Mouse (Mus musculus) embryonic stem cell, embryonic (primary cell): ENCODE measurements around the gene 4933411K16Rik.

Source experiments
- CTCF ChIA-PET, 4 experiments: fragments of 300-600 bp in 2 of 4; fragments of 350-600 bp in 2 of 4; sonication (Branson Sonifier 250); formaldehyde crosslinking; loops; one replicate each; lab custom pipeline; 2022; ENCODE audit warnings: inconsistent platforms in 2 of 4; lab: Charles Lee
- POLR2A ChIA-PET, 4 experiments: fragments of 300-600 bp in 2 of 4; fragments of 350-600 bp in 2 of 4; sonication (Branson Sonifier 250); formaldehyde crosslinking; loops; one replicate each; lab custom pipeline; 2022; ENCODE audit warnings: antibody characterized with exemption in 4 of 4, inconsistent platforms in 1 of 4; lab: Charles Lee

4933411K16Rik gene

DNA sequence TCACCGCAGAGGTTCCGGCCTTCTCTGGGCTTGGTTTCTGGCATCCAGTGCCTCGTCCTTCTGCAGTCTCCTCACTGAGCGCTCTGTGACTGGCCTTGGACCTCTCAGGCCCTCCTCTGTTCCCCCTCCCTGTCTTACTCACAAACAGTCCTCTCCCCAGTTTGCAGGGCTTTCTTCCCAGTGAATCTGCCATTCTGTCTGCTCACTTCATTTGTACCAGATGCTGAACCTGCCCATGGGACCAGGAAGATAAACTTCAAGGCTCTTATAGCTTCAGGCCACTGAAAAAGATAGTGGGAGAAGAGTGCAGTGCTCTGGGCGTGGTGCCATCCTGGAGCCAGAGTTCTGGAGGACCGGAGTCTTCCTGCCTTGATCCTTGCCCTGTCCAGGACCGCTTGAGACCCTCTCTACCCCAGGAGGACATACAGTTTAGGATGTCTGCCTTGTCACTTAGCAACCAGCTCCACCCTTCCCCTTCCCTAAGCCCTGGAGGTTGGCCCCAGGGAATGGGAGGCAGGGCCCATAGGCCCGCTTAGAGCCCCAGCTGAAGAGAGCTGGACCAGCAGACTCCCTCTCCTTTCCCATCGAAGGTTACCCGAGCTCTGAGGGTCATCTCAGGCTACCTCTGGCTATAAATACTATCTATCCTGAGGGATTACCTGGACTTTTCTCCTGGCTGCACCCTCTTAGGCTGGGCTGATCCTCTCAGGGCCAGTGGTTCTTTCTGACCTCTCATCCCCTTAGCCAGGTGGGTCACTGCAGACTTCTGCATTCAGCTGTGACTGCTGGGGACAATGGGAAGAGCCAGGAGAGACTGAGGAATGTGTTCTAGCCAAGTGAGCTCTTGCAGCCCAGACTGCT is 30.1 kb upstream of the 4933411K16Rik start:
- ChIA-PET POLR2A (interaction anchor here in 3 of 4 experiments (0.5 to 6.2 kb wide), 43 partner anchors 9 to 638 kb away, joined by 3 to 43 read pairs (median 6); partner anchors contain the start of genes Pi4k2a (in 3 of the 3), Ankrd2 (in 2 of the 3), Mms19 (in 2 of the 3) and Ubtd1 (in 2 of the 3)), CTCF (interaction anchor here in 3 of 4 experiments (0.6 to 5.6 kb wide), 10 partner anchors 10 to 130 kb away, joined by 3 to 57 read pairs (median 3); partner anchors contain the start of genes Ankrd2 (in 2 of the 3) and Ubtd1 (in 1 of the 3))

DNA sequence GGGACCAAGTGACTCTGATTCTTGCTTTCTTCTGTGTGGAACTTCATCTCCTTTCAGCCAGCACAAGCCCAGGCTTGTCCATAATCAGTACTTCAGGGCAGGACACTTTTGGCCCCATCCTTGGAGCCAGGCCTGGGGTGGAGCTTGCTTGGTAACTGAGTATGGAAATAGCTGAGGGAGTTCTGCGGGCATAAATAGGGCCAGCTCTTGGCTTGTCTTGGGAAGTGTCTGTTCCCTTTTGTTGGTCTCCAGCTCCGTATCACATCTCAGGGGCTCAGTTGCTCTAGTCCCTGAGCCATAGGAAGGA is 29.6 kb upstream of the 4933411K16Rik start:
- POLR2A ChIA-PET: interaction anchor here in 3 of 4 experiments (0.5 to 6.2 kb wide), 42 partner anchors 9 to 638 kb away, joined by 3 to 43 read pairs (median 6); partner anchors contain the start of genes Ankrd2 (in 2 of the 3), Mms19 (in 2 of the 3), Pi4k2a (in 2 of the 3) and Ubtd1 (in 2 of the 3)
- CTCF ChIA-PET: interaction anchor here in 3 of 4 experiments (1.0 to 5.6 kb wide), 8 partner anchors 9 to 130 kb away, joined by 3 to 57 read pairs (median 3); partner anchors contain the start of genes Ankrd2 (in 2 of the 3) and Ubtd1 (in 1 of the 3)

DNA sequence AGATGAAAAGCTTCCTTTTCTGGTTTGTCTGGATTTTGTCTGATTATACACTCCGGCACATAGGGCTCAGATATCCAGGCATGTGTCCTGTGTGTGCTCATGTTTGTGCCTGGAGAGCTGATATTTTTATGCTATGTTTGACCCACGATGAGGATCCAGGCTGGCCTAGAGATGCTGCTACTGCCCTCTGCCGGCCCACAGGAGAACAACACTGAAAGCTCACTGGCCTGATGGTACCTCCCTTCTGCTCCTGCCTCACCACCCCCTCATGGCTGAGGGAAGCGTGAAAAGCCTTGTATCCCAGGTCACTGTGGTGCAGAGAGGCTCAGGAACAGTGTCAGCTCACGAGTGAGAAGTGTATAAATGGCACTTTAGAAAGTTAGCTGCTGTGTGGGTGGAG is 25.9 kb upstream of the 4933411K16Rik start:
- POLR2A ChIA-PET: interaction anchor here (0.6 to 6.2 kb wide), 33 partner anchors 9 to 1644 kb away, joined by 3 to 36 read pairs (median 4); partner anchors contain the start of genes Ankrd2 (in 3 of the 4), Hoga1 (in 2 of the 4), Mms19 (in 1 of the 4) and Pi4k2a (in 1 of the 4)
- CTCF ChIA-PET: interaction anchor here (0.5 to 5.6 kb wide), 115 partner anchors 9 to 1266 kb away, joined by 3 to 57 read pairs (median 4); partner anchors contain the start of genes Ankrd2 (in 4 of the 4), Hoga1 (in 4 of the 4), Exosc1 (in 2 of the 4) and Pi4k2a (in 2 of the 4)

DNA sequence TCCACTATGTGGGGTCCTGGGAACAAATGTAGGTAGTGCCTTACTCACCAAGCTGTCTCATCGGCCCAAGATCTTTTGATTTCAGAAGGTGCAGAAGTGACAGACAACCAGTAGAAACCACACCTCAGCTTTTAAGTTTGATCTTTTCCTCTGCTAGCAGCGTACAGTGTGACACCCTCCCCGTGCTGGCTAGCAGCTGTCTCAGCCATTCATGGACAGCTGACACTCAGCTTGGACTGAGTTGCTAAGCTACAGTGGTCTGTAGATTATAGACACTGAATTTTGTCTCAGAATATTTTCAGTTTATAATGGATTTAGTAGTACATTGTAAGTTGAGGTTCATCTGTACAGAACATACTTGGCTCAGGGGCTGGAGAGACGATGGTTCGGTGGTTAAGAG is 20.9 kb upstream of the 4933411K16Rik start:
- ChIA-PET POLR2A (interaction anchor here in 2 of 4 experiments (1.1 to 1.3 kb wide), 3 partner anchors 11 to 107 kb away, joined by 3 read pairs; no protein-coding TSS in a partner anchor), CTCF (interaction anchor here in 3 of 4 experiments (0.6 to 1.3 kb wide), 4 partner anchors 9 to 121 kb away, joined by 3 to 9 read pairs (median 3); partner anchors contain the start of gene Hoga1 (in 1 of the 3))

DNA sequence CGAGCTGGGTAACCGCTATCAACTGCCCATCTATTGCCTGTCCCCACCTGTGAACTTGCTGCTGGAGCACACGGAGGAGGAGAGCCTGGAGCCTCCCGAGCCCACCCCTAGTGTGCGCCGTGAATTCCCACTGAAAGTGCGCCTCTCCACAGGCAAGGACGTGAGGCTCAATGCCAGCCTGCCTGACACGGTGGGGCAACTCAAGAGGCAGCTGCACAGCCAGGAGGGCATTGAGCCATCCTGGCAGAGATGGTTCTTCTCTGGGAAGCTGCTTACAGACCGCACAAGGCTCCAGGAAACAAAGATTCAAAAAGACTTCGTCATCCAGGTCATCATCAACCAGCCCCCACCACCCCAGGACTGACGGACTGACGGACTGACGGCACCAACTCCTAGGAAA is 18.4 kb upstream of the 4933411K16Rik start:
- ChIA-PET POLR2A (interaction anchor here in 3 of 4 experiments (0.5 to 3.4 kb wide), 6 partner anchors 9 to 100 kb away, joined by 3 to 36 read pairs (median 3); partner anchors contain the start of genes Exosc1 (in 1 of the 3), Hoga1 (in 1 of the 3) and Zdhhc16 (in 1 of the 3)), CTCF (interaction anchor here (0.5 to 3.4 kb wide), 12 partner anchors 7 to 213 kb away, joined by 3 to 57 read pairs (median 5); no protein-coding TSS in a partner anchor)

DNA sequence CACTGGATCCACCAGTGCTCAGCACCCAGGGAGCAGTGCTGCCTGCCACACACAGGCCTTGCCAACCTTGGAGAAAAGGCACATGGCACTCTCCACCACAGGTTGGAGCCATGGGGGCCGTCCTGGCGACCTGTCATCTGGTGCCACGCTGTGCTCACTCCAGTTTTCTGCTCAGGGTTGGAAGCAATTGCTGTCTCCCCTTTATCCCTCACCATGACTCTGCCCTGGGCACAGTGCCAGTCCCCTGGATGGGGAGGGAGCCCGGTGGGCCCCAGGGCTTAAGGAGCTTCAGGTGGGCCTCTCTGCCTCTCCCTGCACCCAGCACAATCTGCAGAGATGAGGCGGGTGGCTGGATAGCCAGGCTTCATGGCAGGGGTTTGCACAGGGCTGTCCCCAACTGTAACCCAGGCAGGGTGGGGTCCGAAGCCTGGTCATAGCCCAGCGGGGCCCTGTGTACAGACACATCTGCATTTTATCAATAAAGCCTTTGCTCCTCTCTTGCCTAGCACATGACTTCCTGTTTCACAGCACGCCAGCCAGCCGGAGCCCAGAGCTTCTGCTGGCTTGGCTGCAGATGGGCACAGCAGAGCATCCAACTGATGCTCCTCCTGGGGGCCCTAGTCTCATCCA is 17.8 kb upstream of the 4933411K16Rik start:
- POLR2A ChIA-PET: interaction anchor here in 3 of 4 experiments (0.5 to 3.4 kb wide), 14 partner anchors 10 to 135 kb away, joined by 3 to 36 read pairs (median 4); partner anchors contain the start of genes Hoga1 (in 2 of the 3), Exosc1 (in 1 of the 3) and Zdhhc16 (in 1 of the 3)
- CTCF ChIA-PET: interaction anchor here (0.5 to 3.4 kb wide), 30 partner anchors 8 to 214 kb away, joined by 3 to 57 read pairs (median 6); partner anchors contain the start of genes Hoga1 (in 2 of the 4), 4933411K16Rik (in 1 of the 4) and Avpi1 (in 1 of the 4)

DNA sequence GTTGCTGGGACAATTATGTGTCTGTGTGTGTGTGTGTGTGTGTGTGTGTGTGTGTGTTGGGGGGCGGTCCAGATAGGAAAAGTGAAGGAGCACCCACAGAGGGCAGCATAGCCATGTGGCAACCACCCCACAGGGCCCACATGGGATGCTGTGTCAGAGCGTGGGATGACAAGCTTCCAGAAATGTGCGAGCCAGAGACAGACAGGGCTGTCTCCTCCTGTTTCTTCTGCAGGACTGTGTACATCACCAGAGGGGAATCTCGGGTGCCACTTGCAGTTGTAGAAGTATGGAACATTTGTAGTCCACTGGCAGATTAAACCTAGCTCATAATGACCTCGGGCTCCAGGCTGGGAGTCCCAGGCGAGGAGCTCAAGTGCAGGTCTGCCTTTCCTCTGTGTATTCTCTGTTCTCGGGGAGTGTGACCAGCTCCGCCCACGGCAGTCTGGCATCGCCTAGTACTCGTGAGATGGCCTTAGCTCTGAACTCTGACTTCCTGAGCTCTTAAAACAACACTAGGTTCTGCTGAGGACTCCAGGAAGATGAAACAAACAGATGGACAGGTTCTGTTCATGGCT is 17.1 kb upstream of the 4933411K16Rik start:
- ChIA-PET CTCF (interaction anchor here (0.6 to 3.4 kb wide), 81 partner anchors 9 to 1359 kb away, joined by 3 to 57 read pairs (median 4); partner anchors contain the start of genes Hoga1 (in 4 of the 4), Avpi1 (in 2 of the 4), 4933411K16Rik (in 1 of the 4) and Exosc1 (in 1 of the 4)), POLR2A (interaction anchor here (0.6 to 3.4 kb wide), 28 partner anchors 9 to 188 kb away, joined by 3 to 36 read pairs (median 3); partner anchors contain the start of genes Hoga1 (in 2 of the 4), 4933411K16Rik (in 1 of the 4), Exosc1 (in 1 of the 4) and Zdhhc16 (in 1 of the 4))

DNA sequence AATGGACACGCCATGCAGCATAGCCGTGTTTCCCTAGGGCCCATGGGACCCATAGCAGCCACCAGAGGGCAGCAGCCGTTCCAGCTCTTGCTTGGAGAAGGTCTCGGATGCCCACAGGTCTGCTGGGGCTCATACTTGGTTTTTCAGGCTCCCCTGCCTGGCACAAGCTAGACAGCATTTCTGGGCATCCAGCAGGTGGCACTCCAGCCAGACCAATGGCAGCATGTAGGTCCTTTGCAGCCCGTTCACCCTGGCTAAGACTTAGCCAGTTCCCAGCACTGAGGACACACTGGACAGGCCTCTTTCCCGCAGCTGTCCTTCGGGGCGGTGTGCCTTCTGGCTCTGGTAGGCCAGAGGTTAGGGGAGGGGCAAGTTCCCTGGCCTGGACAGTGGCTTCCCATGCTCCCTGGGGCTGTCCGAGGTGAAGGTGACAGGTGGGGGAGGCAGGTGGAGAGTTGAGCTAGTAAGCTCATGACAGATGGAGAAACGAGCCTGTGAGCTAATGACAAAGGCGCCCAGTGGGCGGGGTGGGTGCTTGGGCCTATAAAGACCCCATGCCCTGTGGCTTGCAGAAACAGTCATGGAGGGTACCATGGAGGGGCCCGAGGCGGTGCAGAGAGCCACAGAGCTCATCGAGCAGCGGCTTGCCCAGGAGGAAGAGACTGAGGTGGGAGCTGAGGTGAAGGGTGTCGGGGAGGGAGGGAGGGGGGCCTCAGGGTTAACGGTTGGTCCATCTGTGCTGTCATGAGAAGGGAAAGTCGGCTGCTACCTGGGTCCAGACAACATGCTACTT is 16.4 kb upstream of the 4933411K16Rik start, which contains the start of gene Ankrd2:
Gene Ankrd2 (plus strand): TSS at position 545 of the 793 bp plus-strand sequence.
- POLR2A ChIA-PET: interaction anchor here in 3 of 4 experiments (0.5 to 3.4 kb wide), 29 partner anchors 9 to 189 kb away, joined by 3 to 36 read pairs (median 3); partner anchors contain the start of genes Hoga1 (in 2 of the 3), 4933411K16Rik (in 1 of the 3), Exosc1 (in 1 of the 3) and Zdhhc16 (in 1 of the 3)
- CTCF ChIA-PET: interaction anchor here (0.5 to 3.4 kb wide), 90 partner anchors 9 to 1360 kb away, joined by 3 to 57 read pairs (median 4); partner anchors contain the start of genes Hoga1 (in 4 of the 4), Avpi1 (in 2 of the 4), 4933411K16Rik (in 1 of the 4) and Exosc1 (in 1 of the 4)

DNA sequence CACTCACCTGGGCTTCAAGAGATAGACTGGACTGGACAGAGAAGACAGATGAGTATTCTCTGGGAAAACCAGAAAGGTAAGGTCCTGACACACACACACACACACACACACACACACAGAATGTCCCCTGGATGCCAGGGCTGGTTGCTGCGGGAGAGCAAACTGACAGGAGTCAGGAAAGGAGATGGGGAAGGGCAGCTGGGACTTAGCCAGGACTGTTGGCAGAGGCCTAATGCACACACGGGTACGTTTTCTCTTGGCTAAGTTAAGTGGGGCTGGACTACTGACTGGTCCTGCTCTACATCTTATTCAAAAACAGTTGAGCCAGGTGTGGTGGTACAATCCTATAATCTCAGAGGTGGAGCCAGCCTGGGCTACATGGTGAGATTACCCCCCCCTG is 15.7 kb upstream of the 4933411K16Rik start:
- ChIA-PET POLR2A (interaction anchor here in 2 of 4 experiments (0.6 to 3.4 kb wide), 12 partner anchors 9 to 285 kb away, joined by 3 to 36 read pairs (median 4); partner anchors contain the start of gene Hoga1 (in 2 of the 2)), CTCF (interaction anchor here (0.5 to 3.4 kb wide), 33 partner anchors 9 to 601 kb away, joined by 3 to 57 read pairs (median 6); partner anchors contain the start of gene Hoga1 (in 4 of the 4))

DNA sequence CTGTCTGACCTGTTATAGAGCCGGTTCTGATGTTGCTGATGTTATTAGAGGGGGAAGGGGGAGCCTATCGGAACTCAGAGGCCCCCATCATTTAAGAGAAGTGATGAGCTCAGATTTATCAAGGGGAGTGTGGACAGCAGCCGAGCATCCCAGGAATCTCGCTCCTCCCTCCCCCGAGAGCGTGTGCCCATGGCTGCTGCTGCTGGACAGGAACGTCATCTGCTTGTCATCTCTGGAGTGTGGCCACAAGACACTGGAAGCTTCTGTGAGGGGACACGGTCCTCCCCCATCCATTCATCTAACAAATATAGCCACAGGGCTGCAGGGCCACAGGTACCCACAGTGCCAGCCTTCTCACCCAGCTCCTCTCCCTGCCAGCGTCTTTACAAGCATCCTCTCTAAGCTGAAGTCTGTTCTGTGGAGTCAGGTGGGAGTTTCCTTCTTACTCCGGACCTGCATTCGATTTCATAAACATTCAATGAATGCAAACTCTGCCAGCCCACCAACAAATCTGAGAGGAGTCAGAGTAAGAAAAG is 14.8 kb upstream of the 4933411K16Rik start:
- POLR2A ChIA-PET: interaction anchor here in 1 of 4 experiments (0.5 to 1.5 kb wide), 5 partner anchors 10 to 93 kb away, joined by 3 to 4 read pairs (median 3); no protein-coding TSS in a partner anchor
- CTCF ChIA-PET: interaction anchor here in 2 of 4 experiments (1.7 to 3.0 kb wide), 3 partner anchors 11 to 115 kb away, joined by 7 to 12 read pairs (median 8); no protein-coding TSS in a partner anchor

DNA sequence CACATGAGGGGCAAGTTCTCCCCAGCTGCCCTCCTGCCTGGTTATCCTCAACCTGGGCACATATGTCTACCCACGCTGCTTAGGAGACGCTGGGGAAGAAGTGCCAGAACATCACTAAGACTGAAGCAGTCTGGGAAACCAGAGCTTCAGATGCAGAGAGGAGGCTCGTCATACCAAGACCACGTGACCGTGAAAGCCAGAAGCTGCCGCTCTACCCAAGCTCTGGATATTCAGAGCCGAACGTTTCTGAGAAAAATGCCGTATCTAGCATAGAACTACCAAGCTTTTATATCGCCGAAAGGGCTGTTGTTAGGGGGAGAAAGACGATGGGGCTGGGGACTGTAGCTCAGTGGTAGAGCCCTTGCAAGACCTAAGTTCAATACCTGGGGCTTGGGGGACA is 13.7 kb upstream of the 4933411K16Rik start:
- ChIA-PET POLR2A (interaction anchor here in 2 of 4 experiments (0.8 to 1.5 kb wide), 6 partner anchors 9 to 106 kb away, joined by 3 to 4 read pairs (median 3); no protein-coding TSS in a partner anchor), CTCF (interaction anchor here in 3 of 4 experiments (0.7 to 1.8 kb wide), 3 partner anchors 11 to 114 kb away, joined by 3 to 8 read pairs (median 7); no protein-coding TSS in a partner anchor)

DNA sequence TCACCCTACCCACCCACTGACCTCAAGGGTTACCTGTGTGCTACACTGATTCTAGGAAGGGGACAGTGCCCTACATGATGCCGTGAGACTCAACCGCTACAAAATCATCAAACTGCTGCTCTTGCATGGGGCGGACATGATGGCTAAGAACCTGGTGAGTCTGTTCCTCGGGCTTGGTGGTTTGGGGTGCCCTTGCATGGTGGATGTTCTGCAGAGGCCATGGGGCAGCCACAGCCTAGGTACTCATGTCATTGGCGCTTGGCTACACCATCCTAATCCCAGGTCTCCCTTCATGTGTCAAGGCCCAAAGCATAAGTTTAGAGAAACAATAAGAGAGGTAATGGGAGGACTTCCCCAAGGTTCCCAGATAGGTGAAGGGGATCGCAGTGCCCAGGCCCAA is 8.1 kb upstream of the 4933411K16Rik start:
- ChIA-PET CTCF (interaction anchor here in 2 of 4 experiments (1.9 to 2.4 kb wide), 2 partner anchors 9 to 122 kb away, joined by 12 to 20 read pairs; partner anchors contain the start of gene Ankrd2 (in 1 of the 2)), POLR2A (interaction anchor here in 1 of 4 experiments (1.3 to 2.4 kb wide), 5 partner anchors 9 to 126 kb away, joined by 4 to 9 read pairs (median 5); partner anchors contain the start of genes Ankrd2 and Avpi1)

DNA sequence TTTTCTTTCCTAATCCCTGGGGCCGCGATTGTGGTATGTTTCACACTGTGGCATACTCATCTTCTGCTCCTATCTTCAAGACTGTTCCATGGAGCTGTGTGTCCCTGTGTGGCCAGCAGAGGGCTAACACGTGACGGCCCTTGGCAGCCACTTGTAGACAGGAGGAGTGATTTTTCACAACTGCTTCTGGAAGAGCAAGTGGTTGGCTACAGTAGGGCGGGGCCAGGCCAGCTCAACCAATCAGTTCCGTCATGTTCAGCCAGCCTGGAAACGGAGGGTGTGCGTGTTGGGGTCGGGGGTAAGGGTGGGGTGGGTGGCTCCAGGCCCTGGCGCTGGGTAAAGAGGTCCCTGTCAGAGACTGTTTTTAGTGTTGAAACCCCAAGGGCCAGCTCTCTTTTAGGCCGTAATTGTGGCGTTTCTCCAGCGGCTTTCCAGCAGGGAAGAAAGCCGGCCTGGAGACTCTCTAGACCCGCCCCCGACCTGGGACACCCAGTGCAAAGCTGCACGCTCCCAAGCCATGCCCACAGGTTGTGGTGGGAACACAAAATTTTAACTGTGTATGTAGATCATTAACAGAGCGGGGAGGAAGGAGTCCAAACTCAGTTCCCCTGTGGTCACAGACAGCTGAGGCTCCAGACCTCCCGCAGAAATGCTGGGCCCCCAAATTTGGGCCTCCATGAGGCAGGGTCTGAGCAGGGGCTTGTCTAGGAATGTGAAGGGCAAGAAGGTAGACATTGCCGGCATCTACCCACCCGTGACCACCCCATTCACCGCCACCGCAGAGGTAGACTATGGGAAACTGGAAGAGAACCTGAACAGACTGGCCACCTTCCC is 6.6 kb upstream of the 4933411K16Rik start, which contains the start of gene Hoga1:
Gene Hoga1 (plus strand): TSS at position 342 of the 834 bp plus-strand sequence.
- ChIA-PET CTCF (interaction anchor here (0.5 to 2.4 kb wide), 46 partner anchors 9 to 1845 kb away, joined by 3 to 27 read pairs (median 4); partner anchors contain the start of genes Ankrd2 (in 4 of the 4), Mms19 (in 1 of the 4), Pi4k2a (in 1 of the 4) and Ubtd1 (in 1 of the 4)), POLR2A (interaction anchor here (0.6 to 2.5 kb wide), 42 partner anchors 10 to 1232 kb away, joined by 3 to 16 read pairs (median 4); partner anchors contain the start of genes Pi4k2a (in 3 of the 4), Ankrd2 (in 2 of the 4), Avpi1 (in 2 of the 4) and Arhgap19 (in 1 of the 4))
